Mouse (Mus musculus) thymus, adult 2 months (tissue): ENCODE results near the gene Uevld.

ENCODE experiments used
- CTCF ChIP-seq: fragments of 200-500 bp; IDR thresholded peaks from 2 replicates; pipeline ENCODE4 v1.5.1; 2012; ENCODE audit warnings: mild to moderate bottlenecking, control low read depth, low read length, moderate library complexity, borderline replicate concordance; ENCODE audit not compliant: control insufficient read depth, poor library complexity, insufficient read depth; ENCODE audit errors: extremely low read depth
- POLR2A ChIP-seq: fragments of 200-500 bp; IDR thresholded peaks from 2 replicates; pipeline ENCODE4 v1.6.1; 2012; ENCODE audit warnings: mild to moderate bottlenecking, low read length, control low read depth, moderate library complexity; ENCODE audit not compliant: control insufficient read depth, poor library complexity, insufficient read depth; ENCODE audit errors: extremely low read depth

DNA sequence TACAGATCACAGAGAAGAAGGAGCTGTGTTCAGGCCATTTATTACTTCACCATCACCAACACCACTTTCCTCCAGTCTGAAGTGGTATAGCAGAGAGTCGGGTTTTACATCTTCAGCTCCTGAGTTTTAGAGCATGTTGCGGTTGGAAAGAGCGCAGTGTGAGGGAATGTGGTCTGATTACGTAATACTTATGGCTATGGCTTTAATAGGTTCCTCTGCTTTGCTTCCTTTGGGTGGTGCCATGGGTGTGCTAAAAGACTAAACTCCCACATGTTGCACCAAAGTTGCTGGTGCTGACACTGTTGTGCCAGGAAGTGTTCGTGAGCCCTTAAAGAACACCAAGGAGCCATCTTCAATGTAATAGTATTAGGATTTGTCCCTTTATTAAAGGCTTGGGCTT, 30.0 kb downstream of the Uevld start:
- TF ChIP-seq CTCF (no peak), POLR2A (no peak)
